20 mouse cellular contexts compared by ENCODE assay signal in genomic region chr16:25049928-25050510, GRCm38 (mm10).
A peak's percentile ranks its signal among the peaks of the same experiment; 100 is the strongest.
DNase-seq lines count a peak whose midpoint lies in the region; ATAC-seq and TF ChIP-seq lines count a peak whose summit lies in the region.
"Had no signal": no experiment of that assay in that cellular context is flagged by ENCODE, and none has a peak within 500 bp of the region (broad histone marks: within the 10 kb centered on the region; RNA-seq: fewer than 3 reads in every experiment).

No protein-coding gene starts in this region.

- WGBS in limb, embryonic 14.5 days = 50% methylated on average over 7 of the region's 7 CpGs
- WGBS in limb, embryonic 10.5 days = 67% methylated on average over 7 of the region's 7 CpGs
- 35% methylated on average over 7 of the region's 7 CpGs for WGBS in heart, postnatal 0 days
- WGBS in forebrain, embryonic 16.5 days = 48% methylated on average over 7 of the region's 7 CpGs

- no peak overlapping the region for H3K9ac ChIP-seq in limb, embryonic 14.5 days (ENCODE audit: low read depth, low read length, severe bottlenecking)
- no peak overlapping the region for H3K9ac ChIP-seq in ES-E14 (ENCODE audit: insufficient read depth, low read depth, low read length, poor library complexity, severe bottlenecking)
- no peak overlapping the region for H3K9ac ChIP-seq in heart, postnatal 0 days (replicated peaks; ENCODE audit: low read depth, low read length)
- no peak overlapping the region for H3K9ac ChIP-seq in forebrain, embryonic 16.5 days (replicated peaks; ENCODE audit: low read depth, low read length)
- H3K9ac ChIP-seq: forebrain, embryonic 15.5 days; hindbrain, embryonic 12.5 days; limb, embryonic 13.5 days; liver, postnatal 0 days; neural tube, embryonic 12.5 days had no signal

- TF ChIP-seq EP300 in heart, postnatal 0 days (IDR thresholded peaks at IDR 0.05; ENCODE audit: low read depth) = 0 out of 2 replicates have a peak, but pooled peaks have one; percentile 36

- H3K4me1 ChIP-seq in limb, embryonic 14.5 days (ENCODE audit: control insufficient read depth, insufficient read depth, low read length) = peaks cover 6% of the 10 kb centered on the region
- H3K4me1 ChIP-seq in limb, embryonic 10.5 days = no peaks in the 10 kb centered on the region
- peaks cover 2 to 6% of the 10 kb centered on the region in 2 experiments; a peak in 1 of 4 replicates for H3K4me1 ChIP-seq in ES-E14 (ENCODE audit: control insufficient read depth in 2 of 2, insufficient read depth in 2 of 2, low read length in 2 of 2, poor library complexity in 1 of 2)
- peaks cover 11% of the 10 kb centered on the region for H3K4me1 ChIP-seq in heart, postnatal 0 days (ENCODE audit: control insufficient read depth, insufficient read depth)
- no peaks in the 10 kb centered on the region for H3K4me1 ChIP-seq in forebrain, embryonic 16.5 days (replicated peaks; ENCODE audit: control insufficient read depth, insufficient read depth, low read length)
- H3K4me1 ChIP-seq: hindbrain, embryonic 12.5 days; midbrain, embryonic 10.5 days; neural tube, embryonic 12.5 days had no signal

- no peaks in the 10 kb centered on the region for H3K9me3 ChIP-seq in limb, embryonic 14.5 days (ENCODE audit: control insufficient read depth, low read length)
- H3K9me3 ChIP-seq in limb, embryonic 10.5 days (replicated peaks) = no peaks in the 10 kb centered on the region
- H3K9me3 ChIP-seq in ES-E14 (ENCODE audit: control insufficient read depth, insufficient read depth, low read depth, low read length) = no peaks in the 10 kb centered on the region
- H3K9me3 ChIP-seq in heart, postnatal 0 days (replicated peaks; ENCODE audit: control insufficient read depth, low read length) = no peaks in the 10 kb centered on the region
- H3K9me3 ChIP-seq in forebrain, embryonic 16.5 days (ENCODE audit: control insufficient read depth, low read length) = no peaks in the 10 kb centered on the region
- H3K9me3 ChIP-seq: forebrain, embryonic 15.5 days; hindbrain, embryonic 12.5 days; limb, embryonic 13.5 days; midbrain, embryonic 10.5 days; neural tube, embryonic 12.5 days had no signal

- ATAC-seq in limb, embryonic 14.5 days (ENCODE audit: low FRiP score, low read depth) = peak; percentile 41
- peak; percentile 58 for ATAC-seq in heart, postnatal 0 days (ENCODE audit: insufficient read depth, low read depth)
- no peak for ATAC-seq in forebrain, embryonic 16.5 days
- ATAC-seq: forebrain, embryonic 15.5 days; inflammation-experienced regulatory T-cells, adult 6 months; liver, postnatal 0 days had no signal

- in situ Hi-C loops in ES-E14 (cut with MboI; ENCODE audit: low sequenced_read_pairs in 2 of 2, unreplicated experiment in 2 of 2) = loop anchor here in 1 of 2 experiments (25.0 kb wide), 1 partner anchor 1063 kb away; the partner anchor contains the start of genes Bcl6 and Gm37419

- no peak for TF ChIP-seq POLR2A in limb, embryonic 14.5 days (IDR thresholded peaks at IDR 0.05; ENCODE audit: borderline replicate concordance, extremely low read depth, insufficient read depth, insufficient read length)

- H3K4me3 ChIP-seq in limb, embryonic 14.5 days (replicated peaks; ENCODE audit: low read length) = no peak overlapping the region
- H3K4me3 ChIP-seq in limb, embryonic 10.5 days = no peak overlapping the region
- H3K4me3 ChIP-seq in ES-E14 (ENCODE audit: insufficient read depth in 1 of 2, low read depth in 1 of 2, low read length in 2 of 2, poor library complexity in 1 of 2, severe bottlenecking in 1 of 2) = no peak overlapping the region
- H3K4me3 ChIP-seq in heart, postnatal 0 days (ENCODE audit: low read depth, low read length) = no peak overlapping the region
- no peak overlapping the region for H3K4me3 ChIP-seq in forebrain, embryonic 16.5 days (replicated peaks; ENCODE audit: low read length)
- H3K4me3 ChIP-seq: erythroblast, embryonic 14.5 days; forebrain, embryonic 15.5 days; hindbrain, embryonic 12.5 days; limb, embryonic 13.5 days; midbrain, embryonic 10.5 days; neural tube, embryonic 12.5 days had no signal

- no peak for TF ChIP-seq CTCF in heart, postnatal 0 days (IDR thresholded peaks at IDR 0.05; ENCODE audit: low read depth)

- H3K27ac ChIP-seq in limb, embryonic 14.5 days (replicated peaks; ENCODE audit: low read depth, low read length) = no peak overlapping the region
- no peak overlapping the region for H3K27ac ChIP-seq in limb, embryonic 10.5 days
- no peak overlapping the region for H3K27ac ChIP-seq in ES-E14 (ENCODE audit: insufficient read depth, low read depth, low read length, poor library complexity, severe bottlenecking)
- H3K27ac ChIP-seq in heart, postnatal 0 days (ENCODE audit: low read depth) = no peak overlapping the region
- H3K27ac ChIP-seq in forebrain, embryonic 16.5 days (ENCODE audit: low read length) = no peak overlapping the region
- H3K27ac ChIP-seq: forebrain, embryonic 15.5 days; hindbrain, embryonic 12.5 days; limb, embryonic 13.5 days; midbrain, embryonic 10.5 days; neural tube, embryonic 12.5 days had no signal

- intact Hi-C loops in heart, postnatal 10 days (cut with DNase I) = loop anchor here (5.0 to 10.0 kb wide), 3 partner anchors 38 to 425 kb away; no protein-coding TSS in a partner anchor

- peak; percentile 43 for DNase-seq in heart, adult 8-10 months (ENCODE audit: low spot score)
- no peak for DNase-seq in heart, postnatal 10 days
- DNase-seq in limb, embryonic 14.5 days (ENCODE audit: low spot score) = no peak
- no peak for DNase-seq in limb, embryonic 10.5 days (ENCODE audit: low spot score)
- no peak for DNase-seq in ES-E14 (ENCODE audit: low read depth, low spot score)
- peak; percentile 67 for DNase-seq in heart, postnatal 0 days (ENCODE audit: low spot score)
- no peak for DNase-seq in urinary bladder, postnatal 36 days (ENCODE audit: low spot score in 2 of 2)
- DNase-seq: adrenal gland, adult 2 months; cerebellum, postnatal 10 days; layer of hippocampus, adult 9-11 months; liver, postnatal 0 days; right cerebral cortex, postnatal 14 days had no signal

- H3K27me3 ChIP-seq in limb, embryonic 14.5 days (ENCODE audit: control insufficient read depth, insufficient read depth, low read length) = no peaks in the 10 kb centered on the region
- peaks cover 4% of the 10 kb centered on the region; the same call in 1 of the 2 replicates for H3K27me3 ChIP-seq in limb, embryonic 10.5 days (ENCODE audit: low read depth, poor library complexity, severe bottlenecking)
- no peaks in the 10 kb centered on the region for H3K27me3 ChIP-seq in heart, postnatal 0 days (ENCODE audit: control insufficient read depth, insufficient read depth, low read length)
- no peaks in the 10 kb centered on the region for H3K27me3 ChIP-seq in forebrain, embryonic 16.5 days (replicated peaks; ENCODE audit: control insufficient read depth, insufficient read depth, low read length)
- H3K27me3 ChIP-seq: forebrain, embryonic 15.5 days; hindbrain, embryonic 12.5 days; limb, embryonic 13.5 days; neural tube, embryonic 12.5 days had no signal

- no peaks in the 10 kb centered on the region for H3K36me3 ChIP-seq in limb, embryonic 14.5 days (ENCODE audit: control insufficient read depth, insufficient read depth, low read length)
- H3K36me3 ChIP-seq in limb, embryonic 10.5 days = no peaks in the 10 kb centered on the region
- no peaks in the 10 kb centered on the region for H3K36me3 ChIP-seq in ES-E14 (ENCODE audit: control insufficient read depth, insufficient read depth, low read length, poor library complexity, severe bottlenecking)
- H3K36me3 ChIP-seq in heart, postnatal 0 days (replicated peaks; ENCODE audit: control insufficient read depth, insufficient read depth, low read length) = no peaks in the 10 kb centered on the region
- H3K36me3 ChIP-seq in forebrain, embryonic 16.5 days (ENCODE audit: control insufficient read depth, insufficient read depth) = no peaks in the 10 kb centered on the region
- H3K36me3 ChIP-seq: forebrain, embryonic 15.5 days; hindbrain, embryonic 12.5 days; limb, embryonic 13.5 days; midbrain, embryonic 10.5 days; neural tube, embryonic 12.5 days had no signal

- H3K4me2 ChIP-seq in limb, embryonic 14.5 days (replicated peaks; ENCODE audit: low read depth, low read length, severe bottlenecking) = no peak overlapping the region
- no peak overlapping the region for H3K4me2 ChIP-seq in heart, postnatal 0 days (ENCODE audit: low read depth, low read length)
- no peak overlapping the region for H3K4me2 ChIP-seq in forebrain, embryonic 16.5 days (ENCODE audit: low read length)
- H3K4me2 ChIP-seq: forebrain, embryonic 15.5 days; hindbrain, embryonic 12.5 days; limb, embryonic 13.5 days; neural tube, embryonic 12.5 days had no signal

TF ChIP-seq in ES-E14, 5 proteins besides CTCF, POLR2A, EP300 and RAD21:
- TF ChIP-seq CHD2 (IDR thresholded peaks at IDR 0.05; ENCODE audit: low read depth, low read length) (no peak), MAFK (IDR thresholded peaks at IDR 0.05; ENCODE audit: insufficient read depth, low read depth, low read length) (peak; percentile 92)

Comparison
In these comparisons a context has a peak if more than half of its experiments do, and no peak if none do; other contexts are left out.
1. DNase-seq: peak in heart, adult 8-10 months (single experiment) and heart, postnatal 0 days (single experiment); none in heart, postnatal 10 days (0 of 2), limb, embryonic 14.5 days (single experiment), limb, embryonic 10.5 days (single experiment), ES-E14 (single experiment) and urinary bladder, postnatal 36 days (0 of 2).